Mouse (Mus musculus) myocyte (in vitro differentiated cells): ENCODE measurements around the gene Il12b.

Experiments
- CEBPB ChIP-seq: IDR thresholded peaks from 2 replicates; pipeline ENCODE4 v1.6.1; 2011; ENCODE audit warnings: mild to moderate bottlenecking, moderate library complexity; ENCODE audit not compliant: poor library complexity, insufficient read depth, severe bottlenecking
- E2F4 ChIP-seq: IDR thresholded peaks from one replicate; pipeline ENCODE4 v1.6.1; 2011; ENCODE audit warnings: mild to moderate bottlenecking, control low read depth, moderate library complexity; ENCODE audit not compliant: insufficient read depth
- MAX ChIP-seq: IDR thresholded peaks from one replicate; pipeline ENCODE4 v1.6.1; 2011; ENCODE audit warnings: low read depth, mild to moderate bottlenecking, control low read depth
- MYOD1 ChIP-seq, 3 experiments: IDR thresholded peaks; one replicate each; pipeline ENCODE4 v1.6.1; 2011; ENCODE audit warnings: control low read depth in 2 of 3, low read depth in 2 of 3, mild to moderate bottlenecking in 2 of 3, moderate library complexity in 1 of 3; ENCODE audit not compliant: insufficient read length in 2 of 3, control insufficient read depth in 1 of 3
- MYOG ChIP-seq, 3 experiments: IDR thresholded peaks; one replicate each; pipeline ENCODE4 v1.6.1; 2011; ENCODE audit warnings: control low read depth in 2 of 3, low read depth in 2 of 3, mild to moderate bottlenecking in 2 of 3; ENCODE audit not compliant: insufficient read length in 2 of 3, control insufficient read depth in 1 of 3, insufficient read depth in 1 of 3
- POLR2A ChIP-seq: IDR thresholded peaks from one replicate; pipeline ENCODE4 v1.6.1; 2011; ENCODE audit warnings: low read depth, mild to moderate bottlenecking, control low read depth, moderate library complexity; ENCODE audit not compliant: insufficient read length
- POLR2AphosphoS2 ChIP-seq: IDR thresholded peaks from one replicate; pipeline ENCODE4 v1.6.1; 2011; ENCODE audit warnings: low read depth, control low read depth; ENCODE audit not compliant: insufficient read length
- SRF ChIP-seq: IDR thresholded peaks from one replicate; pipeline ENCODE4 v1.6.1; 2011; ENCODE audit warnings: low read depth; ENCODE audit not compliant: control insufficient read depth, insufficient read length
- TCF12 ChIP-seq: IDR thresholded peaks from one replicate; pipeline ENCODE4 v1.6.1; 2011; ENCODE audit warnings: mild to moderate bottlenecking, control low read depth; ENCODE audit not compliant: poor library complexity, insufficient read depth, severe bottlenecking
- TCF3 ChIP-seq: IDR thresholded peaks from one replicate; pipeline ENCODE4 v1.6.1; 2011; ENCODE audit warnings: low read depth, control low read depth; ENCODE audit not compliant: insufficient read length
- USF1 ChIP-seq: IDR thresholded peaks from one replicate; pipeline ENCODE4 v1.6.1; 2011; ENCODE audit warnings: low read depth, mild to moderate bottlenecking, control low read depth, moderate library complexity

DNA sequence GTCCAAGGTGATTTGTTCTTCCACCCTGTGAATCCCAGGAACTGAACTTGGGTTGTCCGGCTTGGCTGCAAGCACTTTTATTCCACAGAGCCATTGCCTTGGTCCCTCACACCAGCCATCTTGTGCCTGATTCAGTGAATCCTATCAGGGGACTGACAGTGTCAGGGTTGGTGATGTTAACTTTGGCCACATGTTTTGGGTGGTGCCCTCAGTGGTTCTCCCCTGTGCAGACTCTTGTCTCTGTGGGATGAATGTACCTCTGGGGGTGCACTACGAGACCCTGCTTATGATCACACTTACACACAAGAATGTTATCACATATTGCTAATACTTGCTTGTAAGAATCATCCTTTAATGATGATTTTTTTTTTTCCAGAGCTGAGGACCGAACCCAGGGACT lies 30.2 kb downstream of the Il12b start:
- TF ChIP-seq POLR2A (no peak), TCF3 (no peak), USF1 (no peak), MAX (no peak), SRF (no peak), CEBPB (no peak), MYOG (IDR thresholded peaks at IDR 0.05; ENCODE audit: control insufficient read depth in 1 of 3, insufficient read depth in 1 of 3, insufficient read length in 2 of 3, low read depth in 2 of 3) (no peak), POLR2AphosphoS2 (no peak), E2F4 (no peak), MYOD1 (IDR thresholded peaks at IDR 0.05; ENCODE audit: control insufficient read depth in 1 of 3, insufficient read length in 2 of 3, low read depth in 2 of 3) (no peak), TCF12 (no peak)
